Mouse (Mus musculus) CH12.LX (cell line): ENCODE results near the gene Cnpy2. TPM values are rescaled to one million over a fixed set of nuclear protein-coding genes. Genes with fewer than 3 reads are reported as not detected.

Experiments
- DNase-seq: peaks from one replicate; pipeline ENCODE4 v3.0.0-alpha.2; 2013; ENCODE audit errors: extremely low read depth
- H3K27ac ChIP-seq: 2 replicates; pipeline ENCODE4 v1.5.1; 2012; ENCODE audit warnings: low read depth, mild to moderate bottlenecking, control low read depth, moderate library complexity; ENCODE audit not compliant: insufficient read depth
- H3K27me3 ChIP-seq: replicated peaks from 2 replicates; pipeline ENCODE3; 2012; ENCODE audit warnings: inconsistent platforms
- H3K36me3 ChIP-seq, 2 experiments: replicated peaks in 1 of 2; 2 replicates each; pipeline versions ENCODE3 to v1.6.1; 2012; ENCODE audit warnings: inconsistent platforms in 1 of 2, low read length in 1 of 2, mild to moderate bottlenecking in 1 of 2, mixed read lengths in 1 of 2, moderate library complexity in 1 of 2; ENCODE audit not compliant: control insufficient read depth in 1 of 2, insufficient read depth in 1 of 2
- H3K4me1 ChIP-seq, 2 experiments: 2 replicates each; pipeline ENCODE4 v1.6.1; 2012; ENCODE audit warnings: inconsistent platforms in 1 of 2, moderate library complexity in 1 of 2; ENCODE audit not compliant: insufficient read depth in 2 of 2, control insufficient read depth in 1 of 2
- H3K4me2 ChIP-seq: 2 replicates; pipeline ENCODE4 v1.6.1; 2012; ENCODE audit warnings: low read depth, mild to moderate bottlenecking, control low read depth; ENCODE audit not compliant: poor library complexity, insufficient read depth, severe bottlenecking
- H3K4me3 ChIP-seq, 3 experiments: fragments of 150-350 bp in 1 of 3; sonication (generic) in 1 of 3; replicated peaks in 1 of 3; 2 replicates each; pipeline versions ENCODE3 to v1.5.1; 2011 to 2012; ENCODE audit warnings: low read depth in 2 of 3, low read length in 2 of 3, mild to moderate bottlenecking in 2 of 3, moderate library complexity in 2 of 3, control low read depth in 1 of 3, improper control_type of control experiment in 1 of 3, inconsistent platforms in 1 of 3, mixed read lengths in 1 of 3; ENCODE audit not compliant: poor library complexity in 1 of 3
- H3K79me2 ChIP-seq: replicated peaks from 2 replicates; pipeline ENCODE4 v1.6.1; 2012; ENCODE audit warnings: mild to moderate bottlenecking, moderate library complexity; ENCODE audit not compliant: control insufficient read depth, poor library complexity, insufficient read depth, severe bottlenecking; ENCODE audit errors: extremely low read depth
- H3K9ac ChIP-seq: 2 replicates; pipeline ENCODE4 v1.6.1; 2012; ENCODE audit warnings: low read depth, mild to moderate bottlenecking, control low read depth, moderate library complexity; ENCODE audit not compliant: insufficient read depth
- H3K9me3 ChIP-seq: replicated peaks from 2 replicates; pipeline ENCODE3; 2012; ENCODE audit warnings: low read length, inconsistent platforms, mixed read lengths
- CHD1 ChIP-seq: IDR thresholded peaks from 2 replicates; pipeline ENCODE4 v1.6.1; 2012; ENCODE audit warnings: low read depth, low read length, improper control_type of control experiment, inconsistent platforms
- CHD2 ChIP-seq: IDR thresholded peaks from 2 replicates; pipeline ENCODE4 v1.6.1; 2011; ENCODE audit warnings: low read length, improper control_type of control experiment
- CTCF ChIP-seq, 2 experiments: IDR thresholded peaks in 1 of 2; conservative IDR thresholded peaks in 1 of 2; 2 replicates each; pipeline ENCODE4 v1.5.1; 2011 to 2012; ENCODE audit warnings: low read depth in 2 of 2, low read length in 2 of 2, improper control_type of control experiment in 1 of 2, inconsistent platforms in 1 of 2, mild to moderate bottlenecking in 1 of 2, moderate library complexity in 1 of 2
- ELF1 ChIP-seq: IDR thresholded peaks from 2 replicates; pipeline ENCODE4 v1.6.1; 2014; ENCODE audit warnings: low read depth, mild to moderate bottlenecking, inconsistent platforms, low read length, improper control_type of control experiment
- ETS1 ChIP-seq: conservative IDR thresholded peaks from 2 replicates; pipeline ENCODE4 v1.6.1; 2012; ENCODE audit warnings: low read depth, mild to moderate bottlenecking, inconsistent platforms, low read length, improper control_type of control experiment, moderate library complexity
- GABPA ChIP-seq: IDR thresholded peaks from 2 replicates; pipeline ENCODE4 v1.6.1; 2012; ENCODE audit warnings: low read depth, low read length, improper control_type of control experiment, inconsistent platforms; ENCODE audit not compliant: insufficient replicate concordance
- KAT2A ChIP-seq: IDR thresholded peaks from 2 replicates; pipeline ENCODE4 v1.6.1; 2012; ENCODE audit warnings: low read length, improper control_type of control experiment, inconsistent platforms; ENCODE audit not compliant: insufficient replicate concordance
- MXI1 ChIP-seq: IDR thresholded peaks from 2 replicates; pipeline ENCODE4 v1.6.1; 2011; ENCODE audit warnings: mild to moderate bottlenecking, low read depth, low read length, improper control_type of control experiment
- MYC ChIP-seq: IDR thresholded peaks from 2 replicates; pipeline ENCODE4 v1.6.1; 2011; ENCODE audit warnings: low read depth, mild to moderate bottlenecking, improper control_type of control experiment, low read length
- NRF1 ChIP-seq: IDR thresholded peaks from 2 replicates; pipeline ENCODE4 v1.6.1; 2014; ENCODE audit warnings: low read depth, mild to moderate bottlenecking, inconsistent platforms, low read length, improper control_type of control experiment, moderate library complexity
- POLR2A ChIP-seq: IDR thresholded peaks from 2 replicates; pipeline ENCODE4 v1.6.1; 2011; ENCODE audit warnings: low read depth, mild to moderate bottlenecking, improper control_type of control experiment, low read length
- RAD21 ChIP-seq: IDR thresholded peaks from 2 replicates; pipeline ENCODE4 v1.6.1; 2011; ENCODE audit warnings: low read depth, mild to moderate bottlenecking, low read length, improper control_type of control experiment, moderate library complexity
- TBP ChIP-seq: conservative IDR thresholded peaks from 2 replicates; pipeline ENCODE4 v1.6.1; 2011; ENCODE audit warnings: low read depth, low read length, improper control_type of control experiment
- USF1 ChIP-seq: IDR thresholded peaks from 2 replicates; pipeline ENCODE4 v1.6.1; 2014; ENCODE audit warnings: low read depth, mild to moderate bottlenecking, inconsistent platforms, low read length, improper control_type of control experiment
- ZC3H11A ChIP-seq: IDR thresholded peaks from 2 replicates; pipeline ENCODE4 v1.6.1; 2012; ENCODE audit warnings: low read depth, mild to moderate bottlenecking, inconsistent platforms, low read length, improper control_type of control experiment
- dilution Hi-C: fragments of 300-500 bp; cut with MboI; formaldehyde crosslinking; loops from 2 replicates; pipeline ENCODE4 v1.14.3; 2020; ENCODE audit warnings: low sequenced_read_pairs; ENCODE audit not compliant: extremely low pct_unique_long_range_greater_than_20kb, extremely low pct_ligation_motif_present
- in situ Hi-C: fragments of 300-500 bp; cut with MboI; formaldehyde crosslinking; loops from 3 replicates; pipeline ENCODE4 v1.14.3; 2019; ENCODE audit warnings: low sequenced_read_pairs, low pct_ligation_motif_present, low pct_unique_long_range_greater_than_20kb, mixed read lengths
- polyA plus RNA-seq: library from polyadenylated mRNA; unstranded; fragments of >175 nt; gene quantifications from 2 replicates; pipeline ENCODE4 v1.2.1, GENCODE M21; 2012; ENCODE audit warnings: low read depth; ENCODE audit not compliant: insufficient read length
- total RNA-seq, 2 experiments: library from RNA; depleted of rRNA; stranded (reverse); fragments of 300-350 nt in 1 of 2; fragments of >200 nt in 1 of 2; gene quantifications; 2 replicates each; pipeline ENCODE4 v1.2.3; 2012 to 2014

Cnpy2 gene
- total and polyA plus RNA-seq, 3 experiments: 64.9 to 111 (median 98.9) TPM

GRCm38 (mm10) chr10:128374393-128374792 is 52.1 kb downstream of the Cnpy2 start:
- in situ Hi-C loops: no loop called here
- H3K27me3 ChIP-seq: no peaks in the 10 kb centered on the region
- TF ChIP-seq CHD1: no peak
- peak in 1 of 2 experiments; percentile 35; a peak in 2 of 4 replicates for TF ChIP-seq CTCF (conservative IDR thresholded peaks at IDR 0.05 in 1 of 2, IDR thresholded peaks at IDR 0.05 in 1 of 2; ENCODE audit: low read depth in 2 of 2, low read length in 2 of 2)
- no peak for TF ChIP-seq ELF1
- H3K9ac ChIP-seq: no peak overlapping the region
- H3K36me3 ChIP-seq: peaks cover 4 to 14% of the 10 kb centered on the region in 2 experiments
- H3K4me3 ChIP-seq: no peak overlapping the region
- no peaks in the 10 kb centered on the region for H3K9me3 ChIP-seq
- DNase-seq: peak; percentile 35
- no peak overlapping the region for H3K4me2 ChIP-seq
- H3K79me2 ChIP-seq: peaks cover 22% of the 10 kb centered on the region
- dilution Hi-C loops: no loop called here
- no peak overlapping the region for H3K27ac ChIP-seq
- peaks cover 14 to 33% of the 10 kb centered on the region in 2 experiments for H3K4me1 ChIP-seq

- H3K9ac ChIP-seq: peak overlapping the region; percentile 97; the same call in 1 of the 2 replicates
- H3K79me2 ChIP-seq: peaks cover 25% of the 10 kb centered on the region
- peaks cover 14 to 38% of the 10 kb centered on the region in 2 experiments for H3K4me1 ChIP-seq
- no peaks in the 10 kb centered on the region for H3K27me3 ChIP-seq
- H3K4me3 ChIP-seq: peak overlapping the region; percentile 55 to 89 (median 83)
- peaks cover 13 to 29% of the 10 kb centered on the region in 2 experiments for H3K36me3 ChIP-seq
- dilution Hi-C loops (no loop called here), in situ Hi-C loops (no loop called here)
- peak overlapping the region; percentile 75 for H3K27ac ChIP-seq
- no peaks in the 10 kb centered on the region for H3K9me3 ChIP-seq
- DNase-seq: no peak
- H3K4me2 ChIP-seq: peak overlapping the region; percentile 94
- TF ChIP-seq GABPA (no peak), KAT2A (no peak), ZC3H11A (no peak), USF1 (no peak), TBP (no peak), CHD2 (no peak), ETS1 (no peak), POLR2A (no peak), MYC (no peak), MXI1 (no peak), NRF1 (no peak), RAD21 (no peak), CTCF (conservative IDR thresholded peaks at IDR 0.05 in 1 of 2, IDR thresholded peaks at IDR 0.05 in 1 of 2; ENCODE audit: low read depth in 2 of 2, low read length in 2 of 2) (no peak)
Measured at GRCm38 (mm10) chr10:128376099-128376454, 53.8 kb downstream of the Cnpy2 start.
